Mouse (Mus musculus) fibroblast of lung, adult 2 months (primary cell): ENCODE results near the gene Rbbp5.
"Not testable (repeated sequence)": the region's sequence is repeated elsewhere in the genome, so short reads cannot be mapped to it uniquely, and the experiment has no call there.

Source experiments
- DNase-seq: peaks from one replicate; pipeline ENCODE4 v3.0.0-alpha.2; 2011; ENCODE audit warnings: low read depth

The Rbbp5 gene

GRCm38 (mm10) chr1:132476928-132477691, at the start of gene Rbbp5:
TSS of gene Rbbp5 (plus strand) at chr1:132477365.
- peak; percentile 69 for DNase-seq

- no peak for DNase-seq
Measured at GRCm38 (mm10) chr1:132430818-132431217, 46.3 kb upstream of the Rbbp5 start.

- peak; percentile 27 for DNase-seq
Measured at GRCm38 (mm10) chr1:132431716-132432115, 45.4 kb upstream of the Rbbp5 start.

GRCm38 (mm10) chr1:132433349-132433748, 43.8 kb upstream of the Rbbp5 start:
- no peak for DNase-seq

GRCm38 (mm10) chr1:132434032-132434431, 43.1 kb upstream of the Rbbp5 start:
- no peak for DNase-seq

- peak; percentile 56 for DNase-seq
Measured at GRCm38 (mm10) chr1:132436320-132436958, 40.7 kb upstream of the Rbbp5 start.

- no peak for DNase-seq
Measured at GRCm38 (mm10) chr1:132436960-132437359, 40.2 kb upstream of the Rbbp5 start.

- no peak for DNase-seq
Measured at GRCm38 (mm10) chr1:132437389-132437788, 39.8 kb upstream of the Rbbp5 start.

GRCm38 (mm10) chr1:132440896-132441435, 36.2 kb upstream of the Rbbp5 start:
- DNase-seq: no peak

GRCm38 (mm10) chr1:132449742-132450141, 27.4 kb upstream of the Rbbp5 start:
- no peak for DNase-seq

- no peak for DNase-seq
Measured at GRCm38 (mm10) chr1:132464651-132465050, 12.5 kb upstream of the Rbbp5 start.

GRCm38 (mm10) chr1:132468926-132469325, 8.2 kb upstream of the Rbbp5 start:
- no peak for DNase-seq

- no peak for DNase-seq
Measured at GRCm38 (mm10) chr1:132469519-132469918, 7.6 kb upstream of the Rbbp5 start.

GRCm38 (mm10) chr1:132470031-132470430, 7.1 kb upstream of the Rbbp5 start:
- DNase-seq: not testable (repeated sequence)

- DNase-seq: no peak
Measured at GRCm38 (mm10) chr1:132471032-132471431, 6.1 kb upstream of the Rbbp5 start.

GRCm38 (mm10) chr1:132471499-132471898, 5.7 kb upstream of the Rbbp5 start:
- DNase-seq: no peak

GRCm38 (mm10) chr1:132472537-132472936, 4.6 kb upstream of the Rbbp5 start:
- no peak for DNase-seq

- DNase-seq: no peak
Measured at GRCm38 (mm10) chr1:132474496-132474895, 2.7 kb upstream of the Rbbp5 start.

- DNase-seq: no peak
Measured at GRCm38 (mm10) chr1:132476575-132476927, 614 bp upstream of the Rbbp5 start.

GRCm38 (mm10) chr1:132479438-132479837, 2.3 kb downstream of the Rbbp5 start:
- no peak for DNase-seq

GRCm38 (mm10) chr1:132481619-132482018, 4.5 kb downstream of the Rbbp5 start:
- no peak for DNase-seq

GRCm38 (mm10) chr1:132483234-132483633, 6.1 kb downstream of the Rbbp5 start:
- DNase-seq: no peak

GRCm38 (mm10) chr1:132483759-132484158, 6.6 kb downstream of the Rbbp5 start:
- no peak for DNase-seq
